Mouse (Mus musculus): ENCODE data around the gene Dpep3.

DNA sequence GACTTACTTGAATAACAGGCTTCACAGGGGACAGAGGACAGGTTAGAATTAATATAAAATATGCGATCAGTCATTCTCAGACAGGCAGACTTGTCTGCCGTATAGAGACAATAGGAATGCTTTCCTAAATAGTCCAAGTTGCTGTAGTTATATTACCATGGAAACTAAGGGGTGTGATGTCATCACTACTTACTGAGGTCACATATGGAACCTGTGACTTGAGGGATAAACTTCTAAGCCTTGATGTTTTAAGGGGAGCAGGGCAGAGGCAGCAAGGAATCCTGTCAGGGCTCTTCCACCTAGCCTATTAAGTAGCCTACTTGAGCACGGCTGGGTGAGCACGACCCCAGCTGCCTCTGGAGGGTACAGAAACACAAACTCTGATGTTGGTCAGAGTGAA, 26.6 kb upstream of the Dpep3 start, which contains the start of gene Dpep2nb:
- TF ChIP-seq CTCF (IDR thresholded peaks at IDR 0.05; ENCODE audit: extremely low read depth, insufficient read depth, low read length) (no peak), POLR2A (IDR thresholded peaks at IDR 0.05; ENCODE audit: extremely low read depth, insufficient read depth, low read length) (no peak)
